ENCODE assay signal across 8 mouse cellular contexts in the genomic region with DNA sequence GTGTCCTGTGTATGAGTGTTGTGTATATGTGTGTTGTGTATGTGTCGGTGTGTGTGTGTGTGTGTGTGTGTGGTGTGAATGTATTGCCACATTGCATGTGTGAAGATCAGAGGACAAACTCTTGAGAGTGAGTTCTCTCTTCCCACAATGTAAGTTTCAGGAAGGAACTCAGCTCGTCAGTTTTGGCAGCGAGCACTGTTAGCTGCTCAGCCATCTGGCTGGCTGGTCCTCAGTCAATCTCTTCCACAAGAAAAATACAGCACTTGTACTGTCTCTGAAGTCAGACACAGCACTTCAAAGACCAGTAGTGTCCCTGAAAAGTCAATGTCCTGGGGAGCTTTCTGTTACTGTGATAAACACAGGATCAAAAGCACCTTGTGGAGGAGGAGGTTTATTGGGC.
DNase-seq lines count a peak whose midpoint lies in the region.

No protein-coding gene starts in this region.

- DNase-seq in adrenal gland, adult (ENCODE audit: inconsistent age in 2 of 2, low spot score in 1 of 2) = peak; percentile 46 to 72
- DNase-seq in adrenal gland, adult 18-20 months (ENCODE audit: low spot score in 2 of 2) = no peak
- DNase-seq in left cerebral cortex, adult 18-20 months (ENCODE audit: low spot score in 2 of 2) = peak; percentile 43 to 44
- DNase-seq in left cerebral cortex, adult 11 months (ENCODE audit: low spot score) = no peak
- peak; percentile 31 to 42 for DNase-seq in kidney, postnatal 36 days
- DNase-seq in right cerebral cortex, postnatal 10 days (ENCODE audit: low spot score in 2 of 2) = peak; percentile 74 to 84
- no peak for DNase-seq in ovary, postnatal 10 days (ENCODE audit: low spot score)
- no peak for DNase-seq in retina, embryonic 14.5 days (ENCODE audit: low spot score)

Comparison
In these comparisons a context has a peak if more than half of its experiments do, and no peak if none do; other contexts are left out.
1. DNase-seq: peak in adrenal gland, adult (2 of 2), left cerebral cortex, adult 18-20 months (2 of 2), kidney, postnatal 36 days (2 of 2) and right cerebral cortex, postnatal 10 days (2 of 2); none in adrenal gland, adult 18-20 months (0 of 2), left cerebral cortex, adult 11 months (single experiment), ovary, postnatal 10 days (single experiment) and retina, embryonic 14.5 days (single experiment).